Mouse (Mus musculus): ENCODE measurements around the gene Flrt1. TPM values are rescaled to one million over a fixed set of nuclear protein-coding genes. Genes with fewer than 3 reads are reported as not detected.

Gene Flrt1
- polyA plus RNA-seq, 1 experiment = not detected

- TF ChIP-seq GATA1 (IDR thresholded peaks at IDR 0.05; ENCODE audit: low read length) = no peak
Observed at GRCm38 (mm10) chr19:7044706-7045105, 60.8 kb downstream of the Flrt1 start.

DNA sequence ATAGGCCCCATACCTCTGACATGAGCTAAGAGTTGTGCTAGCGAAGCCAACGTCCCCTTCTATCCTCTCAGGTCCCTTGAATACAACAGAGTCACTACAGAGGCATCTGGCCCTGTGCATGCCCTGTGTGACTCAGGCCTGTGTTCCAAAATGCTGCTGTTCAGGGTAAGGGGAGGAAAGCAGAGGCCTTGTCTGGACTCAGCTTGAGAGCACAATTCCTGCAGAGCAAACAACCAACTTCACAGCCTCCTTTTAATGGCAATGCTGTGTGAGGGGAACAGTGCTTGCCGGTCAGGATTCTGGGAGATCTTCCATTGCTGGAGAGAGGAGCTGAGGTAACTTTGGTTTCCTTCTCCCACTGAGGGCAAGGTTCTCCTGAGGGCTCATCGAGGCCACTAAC, 61.2 kb downstream of the Flrt1 start:
- no peak for TF ChIP-seq GATA1 (IDR thresholded peaks at IDR 0.05; ENCODE audit: low read length)

Other genes starting within 250 kb of the Flrt1 start
- gene Ccdc88b, start 247.5 kb downstream of the Flrt1 start, polyA plus RNA-seq (2012) = 73.0 and 102 TPM in 2 replicates
- gene Trmt112, start 196.0 kb downstream of the Flrt1 start, polyA plus RNA-seq (2012) = 247 and 344 TPM in 2 replicates
- 190 and 217 TPM in 2 replicates for gene Prdx5, start 195.6 kb downstream of the Flrt1 start, polyA plus RNA-seq (2012)
- gene Esrra, start 183.9 kb downstream of the Flrt1 start, polyA plus RNA-seq (2012) = 31.8 and 38.0 TPM in 2 replicates
- not detected in 2 replicates for gene Catsperz, start 180.3 kb downstream of the Flrt1 start, polyA plus RNA-seq (2012)
- 0.05 TPM in 1 of 2 replicates, not detected in the other for gene Kcnk4, start 171.2 kb downstream of the Flrt1 start, polyA plus RNA-seq (2012)
- gene Bad, start 163.9 kb downstream of the Flrt1 start, polyA plus RNA-seq (2012) = 88.9 and 90.9 TPM in 2 replicates
- gene Gpr137, start 163.2 kb downstream of the Flrt1 start, polyA plus RNA-seq (2012) = 46.8 and 52.9 TPM in 2 replicates
- gene Ppp1r14b, start 130.8 kb downstream of the Flrt1 start, polyA plus RNA-seq (2012) = 628 and 766 TPM in 2 replicates
- 23.1 and 24.7 TPM in 2 replicates for gene Plcb3, start 129.3 kb downstream of the Flrt1 start, polyA plus RNA-seq (2012)
- 182 and 256 TPM in 2 replicates for gene Fkbp2, start 125.2 kb downstream of the Flrt1 start, polyA plus RNA-seq (2012)
- 158 and 169 TPM in 2 replicates for gene Vegfb, start 118.1 kb downstream of the Flrt1 start, polyA plus RNA-seq (2012)
- 20.6 and 23.1 TPM in 2 replicates for gene Dnajc4, start 113.2 kb downstream of the Flrt1 start, polyA plus RNA-seq (2012)
- 30.5 and 39.5 TPM in 2 replicates for gene Nudt22, start 109.6 kb downstream of the Flrt1 start, polyA plus RNA-seq (2012)
- gene Trpt1, start 109.6 kb downstream of the Flrt1 start, polyA plus RNA-seq (2012) = 1.0 and 1.7 TPM in 2 replicates
- gene Fermt3, start 86.3 kb downstream of the Flrt1 start, polyA plus RNA-seq (2012) = 903 and 1,003 TPM in 2 replicates
- gene Stip1, start 65.8 kb downstream of the Flrt1 start, polyA plus RNA-seq (2012) = 144 and 252 TPM in 2 replicates
- 13.8 and 18.3 TPM in 2 replicates for gene Macrod1, start 48.9 kb downstream of the Flrt1 start, polyA plus RNA-seq (2012)
- 149 and 162 TPM in 2 replicates for gene Otub1, start 100.6 kb upstream of the Flrt1 start, polyA plus RNA-seq (2012)
- gene Cox8a, start 111.9 kb upstream of the Flrt1 start, polyA plus RNA-seq (2012) = 509 and 546 TPM in 2 replicates
- gene Naa40, start 135.5 kb upstream of the Flrt1 start, polyA plus RNA-seq (2012) = 54.3 and 70.9 TPM in 2 replicates
- 39.8 and 53.6 TPM in 2 replicates for gene Rcor2, start 161.6 kb upstream of the Flrt1 start, polyA plus RNA-seq (2012)
- 215 and 239 TPM in 2 replicates for gene Mark2, start 236.1 kb upstream of the Flrt1 start, polyA plus RNA-seq (2012)

All from G1E-ER4 (cell line).